Mouse (Mus musculus): ENCODE results near the gene Ngdn. TPM values are rescaled to one million over a fixed set of nuclear protein-coding genes. Genes with fewer than 3 reads are reported as not detected.
"Not testable (repeated sequence)": the region's sequence is repeated elsewhere in the genome, so short reads cannot be mapped to it uniquely, and the experiment has no call there.

Ngdn gene
- polyA plus RNA-seq (2016; fragmentation: Nextera tagmentation; extraction: Ambion mirVana) = 91.1 and 94.2 TPM in 2 replicates

DNA sequence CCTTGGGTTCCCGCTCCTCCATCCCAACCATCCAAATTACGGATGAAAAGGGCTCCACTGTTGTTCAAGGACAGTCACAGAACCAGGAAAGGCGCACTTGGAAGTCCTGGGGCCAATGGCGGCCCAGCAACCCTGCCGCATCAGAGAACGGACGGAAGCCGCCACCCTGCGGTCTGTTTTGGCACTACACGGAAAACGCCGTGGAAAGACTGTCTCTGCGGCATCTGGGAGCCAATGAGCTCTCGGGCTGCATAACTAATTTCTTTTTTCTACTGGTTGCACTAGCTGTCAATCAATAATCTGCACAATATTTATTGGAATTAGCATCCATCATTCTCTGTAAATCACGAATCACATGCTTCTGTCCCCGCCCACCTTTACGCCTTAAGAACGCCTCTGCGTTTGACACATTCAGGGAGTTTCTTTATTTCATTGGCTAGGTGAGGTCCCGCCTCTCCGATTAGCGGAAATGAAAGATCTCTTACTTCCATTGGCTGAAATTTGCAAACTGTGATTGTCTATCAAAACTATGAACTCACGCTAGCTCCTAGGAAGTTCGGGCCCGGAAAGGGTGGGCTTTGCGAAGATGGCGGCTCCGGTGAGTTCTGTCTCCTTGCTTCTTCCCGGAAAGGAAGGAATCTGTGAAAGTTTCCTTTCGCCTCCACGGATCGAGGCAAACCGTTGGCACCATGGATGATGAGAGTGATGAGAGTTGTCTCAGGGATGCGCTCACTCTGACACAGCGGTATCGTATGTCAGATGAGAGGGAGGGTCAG, at the start of gene Ngdn:
Gene Ngdn, plus strand, starts transcription at position 464 of the 776 bp plus-strand sequence.
- peaks cover 30% of the 10 kb centered on the region for H3K36me3 ChIP-seq (replicated peaks)
- peaks cover 7% of the 10 kb centered on the region for H3K4me1 ChIP-seq
- DNase-seq (ENCODE audit: low spot score) = peak; percentile 97
- peak within 1 kb of the TSS; percentile 78 for H3K4me3 ChIP-seq
- H3K27ac ChIP-seq (replicated peaks) = peak within 1 kb of the TSS; percentile 96
- no peaks in the 10 kb centered on the region for H3K9me3 ChIP-seq
- WGBS = under 1% methylated on average over 36 of the region's 36 CpGs
- H3K27me3 ChIP-seq (replicated peaks; ENCODE audit: low read depth, poor library complexity, severe bottlenecking) = no peaks in the 10 kb centered on the region

DNA sequence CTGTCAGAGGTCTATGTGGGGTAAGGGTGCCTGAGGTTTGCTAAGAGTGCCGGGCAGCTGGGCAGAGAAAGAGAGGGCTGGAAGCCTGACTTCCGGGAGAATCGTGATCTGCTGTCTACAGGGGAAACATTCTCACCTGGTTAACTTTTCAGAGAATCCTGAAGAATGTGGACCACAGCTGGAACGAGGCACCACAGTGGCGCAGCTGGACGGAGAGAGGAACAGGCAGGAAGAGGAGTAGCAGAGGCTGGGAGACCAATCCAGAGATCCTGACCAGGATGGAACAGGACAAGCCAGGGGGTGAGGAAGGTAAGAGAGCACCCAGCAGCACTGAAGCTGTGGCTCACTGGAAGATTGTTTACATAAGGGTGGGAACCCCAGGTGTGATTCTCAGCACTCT, 49.6 kb upstream of the Ngdn start:
- Histone ChIP-seq H3K27me3 (replicated peaks; ENCODE audit: low read depth, poor library complexity, severe bottlenecking) (no peaks in the 10 kb centered on the region), H3K4me1 (peaks cover 14% of the 10 kb centered on the region), H3K4me3 (no peak overlapping the region), H3K36me3 (replicated peaks) (no peaks in the 10 kb centered on the region), H3K27ac (replicated peaks) (no peak overlapping the region), H3K9me3 (no peaks in the 10 kb centered on the region)
- whole genome bisulfite sequencing = 76% methylated on average over 6 of the region's 6 CpGs
- DNase-seq (ENCODE audit: low spot score) = no peak

DNA sequence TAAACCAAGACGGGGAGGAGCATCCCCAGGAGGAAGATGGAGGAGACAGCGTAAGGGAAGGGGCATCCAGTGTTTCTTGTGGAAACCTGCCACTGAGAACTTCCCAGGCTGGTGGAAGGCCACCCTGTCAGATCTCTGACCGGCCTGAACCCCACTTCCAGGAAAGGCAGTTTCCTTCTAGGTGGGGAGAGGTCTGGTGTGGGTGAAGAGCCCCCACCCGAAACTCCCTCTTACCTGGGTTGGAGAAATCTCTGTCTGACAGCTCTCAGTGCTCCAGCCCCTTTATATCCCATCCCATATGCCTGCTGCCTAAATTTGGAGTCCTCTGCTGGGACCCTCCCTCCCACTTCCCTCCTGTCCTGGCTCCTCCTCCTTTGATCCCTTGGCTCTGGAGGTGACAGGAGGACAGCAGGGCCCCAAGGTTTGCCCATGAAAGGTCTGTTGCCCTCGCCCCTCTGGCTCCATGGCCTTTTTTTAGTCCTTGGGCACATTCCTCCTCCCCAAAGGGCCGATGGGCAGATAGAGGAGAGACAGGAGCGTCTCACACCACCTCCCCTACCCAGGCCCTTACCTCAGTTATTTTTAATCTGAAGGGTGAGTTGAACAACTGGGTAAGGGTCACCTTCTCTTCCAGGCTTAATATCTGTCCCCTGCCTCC, 48.8 kb upstream of the Ngdn start, which contains the start of gene Myh6:
Gene Myh6, minus strand, starts transcription at position 608 of the 658 bp plus-strand sequence.
- no peaks in the 10 kb centered on the region for H3K27me3 ChIP-seq (replicated peaks; ENCODE audit: low read depth, poor library complexity, severe bottlenecking)
- H3K27ac ChIP-seq (replicated peaks) = no peak within 1 kb of the TSS
- no peak for DNase-seq (ENCODE audit: low spot score)
- H3K9me3 ChIP-seq = no peaks in the 10 kb centered on the region
- no peaks in the 10 kb centered on the region for H3K36me3 ChIP-seq (replicated peaks)
- 0 out of 2 replicates have a peak, but pooled peaks cover 6% of the 10 kb centered on the region for H3K4me1 ChIP-seq
- H3K4me3 ChIP-seq = no peak within 1 kb of the TSS
- 81% methylated on average over 7 of the region's 7 CpGs for WGBS

DNA sequence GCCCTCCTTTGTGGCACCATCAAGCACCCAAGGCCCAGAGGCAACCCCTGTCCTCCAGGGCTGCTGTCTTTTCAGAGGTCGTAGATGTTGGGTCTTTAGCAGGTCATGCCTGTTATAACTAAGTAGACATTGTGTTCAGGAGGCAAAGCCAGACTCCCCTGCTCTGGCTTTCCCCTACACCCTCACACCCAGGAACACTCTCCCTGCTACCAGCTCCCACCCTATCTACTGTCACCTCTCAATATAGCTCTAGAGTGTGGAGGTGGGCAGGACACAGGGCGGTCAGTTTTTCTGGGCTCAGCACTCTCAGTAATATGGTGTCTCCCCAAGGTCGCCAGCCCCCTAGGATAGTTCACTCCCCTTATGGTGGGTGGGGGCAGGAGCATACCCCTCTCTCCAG, 47.4 kb upstream of the Ngdn start:
- Histone ChIP-seq H3K27me3 (replicated peaks; ENCODE audit: low read depth, poor library complexity, severe bottlenecking) (no peaks in the 10 kb centered on the region), H3K36me3 (replicated peaks) (no peaks in the 10 kb centered on the region), H3K9me3 (no peaks in the 10 kb centered on the region), H3K4me3 (no peak overlapping the region), H3K27ac (replicated peaks) (no peak overlapping the region), H3K4me1 (0 out of 2 replicates have a peak, but pooled peaks cover 6% of the 10 kb centered on the region)
- no peak for DNase-seq (ENCODE audit: low spot score)
- 84% methylated on average over 3 of the region's 3 CpGs for WGBS

GRCm38 (mm10) chr14:54968344-54968743, 46.9 kb upstream of the Ngdn start:
- no peaks in the 10 kb centered on the region for H3K27me3 ChIP-seq (replicated peaks; ENCODE audit: low read depth, poor library complexity, severe bottlenecking)
- H3K4me3 ChIP-seq = no peak overlapping the region
- 0 out of 2 replicates have a peak, but pooled peaks cover 6% of the 10 kb centered on the region for H3K4me1 ChIP-seq
- DNase-seq (ENCODE audit: low spot score) = no peak
- H3K9me3 ChIP-seq = no peaks in the 10 kb centered on the region
- no peaks in the 10 kb centered on the region for H3K36me3 ChIP-seq (replicated peaks)
- no peak overlapping the region for H3K27ac ChIP-seq (replicated peaks)

DNA sequence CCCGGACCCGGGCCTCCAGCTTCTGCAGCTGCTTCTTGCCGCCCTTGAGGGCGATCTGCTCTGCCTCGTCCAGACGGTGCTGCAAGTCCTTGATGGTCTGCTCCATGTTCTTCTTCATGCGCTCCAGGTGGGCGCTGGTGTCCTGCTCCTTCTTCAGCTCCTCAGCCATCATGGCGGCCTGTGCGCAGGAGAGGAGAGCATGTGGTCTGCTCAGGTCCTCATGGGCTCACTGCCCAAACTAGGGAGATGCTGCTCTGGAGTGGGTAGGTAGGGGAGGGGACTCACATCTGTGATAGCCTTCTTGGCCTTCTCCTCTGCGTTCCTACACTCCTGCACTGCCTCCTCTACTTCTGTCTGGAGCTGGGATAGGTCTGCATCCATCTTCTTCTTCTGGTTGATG, 42.5 kb upstream of the Ngdn start:
- not testable (repeated sequence) for H3K4me1 ChIP-seq; H3K4me3 ChIP-seq; H3K27ac ChIP-seq (replicated peaks); H3K36me3 ChIP-seq (replicated peaks); H3K27me3 ChIP-seq (replicated peaks; ENCODE audit: low read depth, poor library complexity, severe bottlenecking); DNase-seq (ENCODE audit: low spot score); H3K9me3 ChIP-seq
- 90% methylated on average over 11 of the region's 11 CpGs for WGBS

GRCm38 (mm10) chr14:54974068-54974791, 41.0 kb upstream of the Ngdn start:
- 0 out of 2 replicates have a peak, but pooled peaks cover 3% of the 10 kb centered on the region for H3K27me3 ChIP-seq (replicated peaks; ENCODE audit: low read depth, poor library complexity, severe bottlenecking)
- DNase-seq (ENCODE audit: low spot score) = no peak
- no peaks in the 10 kb centered on the region for H3K36me3 ChIP-seq (replicated peaks)
- WGBS = 86% methylated on average over 6 of the region's 6 CpGs
- H3K4me1 ChIP-seq = peaks cover 4% of the 10 kb centered on the region; the same call in 1 of the 2 replicates
- H3K9me3 ChIP-seq = no peaks in the 10 kb centered on the region
- no peak overlapping the region for H3K27ac ChIP-seq (replicated peaks)
- no peak overlapping the region for H3K4me3 ChIP-seq

DNA sequence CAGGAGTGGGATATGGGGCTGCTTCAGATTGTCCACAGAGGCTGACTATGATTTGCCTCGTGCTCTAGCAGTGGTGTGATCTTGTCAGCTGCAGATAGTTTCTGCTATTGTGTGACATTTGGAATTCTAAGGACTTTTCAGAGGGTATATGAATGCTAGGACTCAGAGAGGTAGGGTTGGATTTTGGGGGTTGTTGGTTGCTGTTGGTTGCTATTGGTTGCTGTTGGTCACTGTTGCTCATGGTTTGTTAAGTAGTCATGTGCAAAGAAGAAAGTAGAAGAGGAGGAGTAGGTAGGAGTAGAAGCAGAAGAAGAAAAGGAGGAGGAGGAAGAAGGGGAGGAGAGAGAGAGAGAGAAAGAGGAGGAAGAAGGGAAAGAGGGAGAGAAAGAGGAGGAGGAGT, 38.6 kb upstream of the Ngdn start, which contains the start of gene Gm17428:
Gene Gm17428, plus strand, starts transcription at position 301 of the 400 bp plus-strand sequence.
- H3K4me1 ChIP-seq = peaks cover 4% of the 10 kb centered on the region; the same call in 1 of the 2 replicates
- H3K27me3 ChIP-seq (replicated peaks; ENCODE audit: low read depth, poor library complexity, severe bottlenecking) = 0 out of 2 replicates have a peak, but pooled peaks cover 3% of the 10 kb centered on the region
- H3K9me3 ChIP-seq = no peaks in the 10 kb centered on the region
- H3K27ac ChIP-seq (replicated peaks) = no peak within 1 kb of the TSS
- DNase-seq (ENCODE audit: low spot score) = no peak
- no peak within 1 kb of the TSS for H3K4me3 ChIP-seq
- WGBS = 63% methylated on average over 1 of the region's 1 CpGs
- no peaks in the 10 kb centered on the region for H3K36me3 ChIP-seq (replicated peaks)

DNA sequence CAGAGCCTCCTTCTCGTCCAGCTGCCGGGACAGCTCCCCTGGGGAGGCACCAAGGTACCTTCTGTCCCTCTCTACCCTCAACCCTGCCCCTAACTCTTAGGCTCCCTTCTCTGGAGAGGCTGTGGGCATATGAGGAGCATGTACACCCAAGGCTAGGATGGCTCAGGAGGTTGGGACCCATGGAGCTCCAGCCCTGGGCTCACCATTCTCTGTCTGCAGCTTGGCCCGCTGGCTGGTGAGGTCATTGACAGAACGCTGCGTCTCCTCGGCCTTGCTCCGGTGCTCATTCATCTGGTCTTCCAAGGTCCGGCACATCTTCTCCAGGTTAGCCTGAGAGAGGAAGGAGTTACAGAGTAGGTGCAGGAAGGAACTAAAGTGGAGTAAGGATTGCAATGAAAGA, 36.6 kb upstream of the Ngdn start:
- Histone ChIP-seq H3K4me1 (peaks cover 4% of the 10 kb centered on the region; the same call in 1 of the 2 replicates), H3K27me3 (replicated peaks; ENCODE audit: low read depth, poor library complexity, severe bottlenecking) (0 out of 2 replicates have a peak, but pooled peaks cover 3% of the 10 kb centered on the region), H3K27ac (replicated peaks) (no peak overlapping the region), H3K4me3 (no peak overlapping the region), H3K36me3 (replicated peaks) (no peaks in the 10 kb centered on the region), H3K9me3 (no peaks in the 10 kb centered on the region)
- 86% methylated on average over 8 of the region's 8 CpGs for WGBS
- no peak for DNase-seq (ENCODE audit: low spot score)

DNA sequence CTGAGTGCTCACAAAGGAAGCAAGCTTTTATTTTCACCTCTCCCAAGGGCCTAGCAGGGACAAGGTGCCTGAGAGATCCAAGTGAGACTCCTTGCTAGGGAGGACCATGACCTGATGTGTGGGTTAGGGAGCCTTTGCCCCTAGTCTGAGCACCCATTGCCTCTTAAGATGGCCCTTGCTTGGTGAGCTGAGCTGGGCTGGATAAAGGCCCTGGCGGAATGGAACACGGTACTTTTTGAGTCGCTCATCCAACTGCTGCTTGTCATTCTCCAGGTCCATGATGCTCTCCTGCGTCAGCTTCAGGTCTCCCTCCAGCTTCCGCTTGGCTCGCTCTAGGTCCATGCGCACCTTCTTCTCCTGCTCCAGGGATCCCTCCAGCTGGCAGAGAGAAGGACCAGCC, 33.3 kb upstream of the Ngdn start:
- WGBS = 96% methylated on average over 7 of the region's 7 CpGs

DNA sequence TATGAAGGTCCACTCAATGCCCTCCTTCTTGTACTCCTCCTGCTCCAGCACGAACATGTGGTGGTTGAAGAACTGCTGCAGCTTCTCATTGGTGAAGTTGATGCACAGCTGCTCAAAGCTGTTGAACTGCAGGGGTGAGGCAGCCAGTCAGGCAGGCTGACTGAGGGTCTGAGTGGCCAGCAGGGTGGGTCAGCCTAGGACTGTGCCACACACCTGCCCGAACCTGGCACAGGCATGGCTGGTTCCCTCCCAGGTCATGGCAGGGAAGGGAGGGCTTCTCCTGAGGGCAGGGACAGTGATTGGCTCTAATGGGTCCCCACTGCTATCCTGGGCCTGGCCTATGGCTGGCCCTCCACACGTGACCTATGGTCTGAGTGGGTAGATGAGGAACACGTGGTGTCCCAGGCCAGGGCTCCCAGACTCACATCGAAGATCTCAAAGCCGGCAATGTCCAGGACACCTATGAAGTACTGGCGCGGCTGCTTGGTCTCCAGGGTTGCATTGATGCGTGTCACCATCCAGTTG, 26.8 kb upstream of the Ngdn start:
- WGBS = 93% methylated on average over 9 of the region's 9 CpGs
- H3K9me3 ChIP-seq; H3K4me1 ChIP-seq; H3K27me3 ChIP-seq (replicated peaks; ENCODE audit: low read depth, poor library complexity, severe bottlenecking); DNase-seq (ENCODE audit: low spot score); H3K27ac ChIP-seq (replicated peaks); H3K36me3 ChIP-seq (replicated peaks); H3K4me3 ChIP-seq: not testable (repeated sequence)

More for the DNA sequence above, 33.3 kb upstream of the Ngdn start:
- no peak overlapping the region for H3K4me3 ChIP-seq
- H3K27me3 ChIP-seq (replicated peaks; ENCODE audit: low read depth, poor library complexity, severe bottlenecking) = no peaks in the 10 kb centered on the region
- H3K9me3 ChIP-seq = no peaks in the 10 kb centered on the region
- H3K27ac ChIP-seq (replicated peaks) = no peak overlapping the region
- no peak for DNase-seq (ENCODE audit: low spot score)
- no peaks in the 10 kb centered on the region for H3K36me3 ChIP-seq (replicated peaks)
- no peaks in the 10 kb centered on the region for H3K4me1 ChIP-seq

- Histone ChIP-seq H3K36me3 (replicated peaks) (no peaks in the 10 kb centered on the region), H3K4me3 (no peak overlapping the region), H3K27ac (replicated peaks) (no peak overlapping the region), H3K9me3 (no peaks in the 10 kb centered on the region), H3K27me3 (replicated peaks; ENCODE audit: low read depth, poor library complexity, severe bottlenecking) (no peaks in the 10 kb centered on the region), H3K4me1 (peaks cover 15% of the 10 kb centered on the region)
- 92% methylated on average over 13 of the region's 13 CpGs for WGBS
- DNase-seq (ENCODE audit: low spot score) = no peak
Measured at GRCm38 (mm10) chr14:54988882-54989281, 26.4 kb upstream of the Ngdn start.
